Mouse (Mus musculus) c-Kit-positive CD71-negative TER-119-negative erythroid progenitor cells, embryonic 14.5 days (primary cell): ENCODE measurements around the gene Dlgap3.

Experiments
- DNase-seq: peaks from one replicate; pipeline ENCODE4 v3.0.0-alpha.2; 2013; ENCODE audit warnings: low read depth

Dlgap3 gene

DNA sequence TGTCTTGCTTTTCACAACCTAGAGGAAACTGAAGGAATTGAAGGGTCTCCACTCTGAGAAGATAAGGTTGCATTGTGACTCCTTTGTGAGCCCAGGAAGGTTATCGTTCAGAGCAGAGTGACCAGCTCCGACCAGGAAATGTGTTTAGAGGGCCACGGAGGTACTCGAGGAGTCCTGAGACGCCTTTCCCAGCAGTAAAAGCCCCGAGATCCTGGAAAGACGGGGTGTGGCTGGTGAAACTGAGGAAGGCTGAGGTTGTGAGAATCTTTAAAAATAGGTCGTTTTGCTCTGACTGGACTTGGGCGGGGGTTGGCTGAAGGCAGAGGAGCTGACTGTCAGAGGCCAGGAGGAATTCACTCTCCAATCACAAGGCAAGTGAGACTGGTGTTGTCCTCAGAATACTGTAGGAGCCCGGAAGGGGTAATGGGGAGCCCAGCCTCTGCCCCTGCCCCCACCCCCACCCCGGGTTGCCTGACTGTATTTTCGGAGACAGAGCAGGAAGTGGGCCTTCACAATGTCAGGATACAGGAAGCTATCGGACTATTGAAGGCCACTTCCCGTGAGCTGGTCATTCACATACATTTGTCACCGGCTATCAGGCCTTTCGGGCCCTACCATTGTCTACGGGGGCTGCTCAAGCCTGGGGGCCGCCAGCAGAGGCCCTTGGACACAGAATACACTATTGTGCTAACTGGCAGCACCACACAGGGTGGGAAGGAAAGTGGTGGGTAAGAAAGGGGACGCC lies 94.6 kb downstream of the Dlgap3 start:
- DNase-seq, result no peak

DNA sequence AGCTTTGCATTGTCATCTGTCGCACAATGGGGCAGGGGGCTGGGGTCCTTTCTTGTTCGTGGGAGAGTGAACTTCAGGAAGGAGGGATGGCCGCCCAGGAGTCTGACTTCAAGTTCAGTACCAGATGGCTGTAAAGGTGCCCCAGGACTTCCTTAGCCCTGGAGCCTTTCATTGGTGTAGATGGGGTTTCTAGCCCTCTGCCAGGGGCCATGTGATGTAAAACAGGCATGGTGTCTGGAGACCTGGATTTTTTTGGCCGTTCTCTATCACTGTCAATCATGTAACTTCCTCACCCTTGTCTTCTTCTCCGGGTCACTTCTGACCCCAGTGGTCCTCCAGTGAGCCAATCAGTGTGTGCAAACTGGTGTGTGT lies 95.2 kb downstream of the Dlgap3 start:
- no peak for DNase-seq

DNA sequence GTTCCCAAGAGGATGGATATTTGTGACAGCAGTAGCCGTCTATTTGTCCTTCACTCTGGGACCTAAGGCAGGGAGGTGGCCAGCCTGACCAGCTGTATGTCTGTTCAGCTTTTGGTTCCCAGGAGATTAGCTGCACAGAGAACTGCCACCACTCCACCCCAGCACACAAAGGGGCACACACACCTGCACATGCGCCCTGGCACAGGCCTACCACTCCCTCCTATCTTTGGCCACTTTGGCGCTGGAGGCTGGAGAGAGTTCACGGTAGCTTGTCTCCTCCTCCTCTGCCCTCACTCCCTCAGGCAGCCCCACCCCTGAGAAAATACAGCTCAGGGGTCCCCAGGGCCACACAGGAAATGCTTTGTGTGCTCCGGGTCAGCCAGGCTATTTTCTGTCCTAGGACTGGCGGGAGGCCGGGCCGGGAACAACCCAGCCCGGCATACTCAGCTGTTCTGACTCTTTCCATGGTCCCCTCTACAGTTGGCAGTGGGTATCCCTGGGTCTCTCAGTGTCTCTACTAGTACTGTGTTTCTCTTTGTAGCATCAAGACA lies 109.5 kb downstream of the Dlgap3 start:
- no peak for DNase-seq

DNA sequence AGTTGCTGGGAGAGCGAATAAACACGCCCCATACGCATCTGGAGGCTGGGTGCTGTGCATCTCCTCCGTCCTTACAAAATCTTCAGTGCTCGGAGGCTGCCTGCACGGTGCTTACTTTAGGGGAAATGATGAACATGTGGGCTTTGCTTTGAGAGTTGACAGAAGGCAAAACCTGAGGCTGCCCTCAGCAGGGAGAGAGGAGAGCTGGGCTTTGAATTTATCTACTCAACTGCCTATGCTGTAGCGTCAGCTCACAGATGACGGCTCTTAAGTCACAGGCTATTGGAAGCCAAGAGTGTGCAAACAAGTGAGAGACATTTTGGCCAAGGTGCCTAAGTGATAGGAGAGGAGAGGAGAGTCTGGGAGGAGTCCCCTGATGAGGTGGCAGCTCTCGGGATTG lies 110.2 kb downstream of the Dlgap3 start:
- no peak for DNase-seq
